Mouse (Mus musculus) spleen, postnatal 0 days (tissue): ENCODE data around the gene Olfr624. TPM values are rescaled to one million over a fixed set of nuclear protein-coding genes. Genes with fewer than 3 reads are reported as not detected.

ENCODE experiments used
- polyA plus RNA-seq: library from polyadenylated mRNA; unstranded; fragments of >200 nt; fragmentation: Nextera tagmentation; extraction: Ambion mirVana; gene quantifications from 2 replicates; pipeline ENCODE4 v1.2.1, GENCODE M21; 2015

The Olfr624 gene
- polyA plus RNA-seq, result 0.02 and 0.08 TPM in 2 replicates

GRCm38 (mm10) chr7:103671091-103671490 is at the start of gene Olfr624:
Olfr624 (minus strand) TSS chr7:103671191.

GRCm38 (mm10) chr7:103714371-103714770 is 43.4 kb upstream of the Olfr624 start, which contains the start of gene Olfr243:
Olfr243 (plus strand) TSS chr7:103714671.

GRCm38 (mm10) chr7:103682420-103682819 is 11.4 kb upstream of the Olfr624 start, which contains the start of gene Olfr625-ps1:
Olfr625-ps1 (plus strand) TSS chr7:103682720.

GRCm38 (mm10) chr7:103663598-103663997 is 7.4 kb downstream of the Olfr624 start, which contains the start of gene Olfr623:
Olfr623 (minus strand) TSS chr7:103663698.

GRCm38 (mm10) chr7:103642602-103643001 is 28.4 kb downstream of the Olfr624 start, which contains the start of gene Olfr622:
Olfr622 (minus strand) TSS chr7:103642702.

Other genes with a start within 250 kb of the Olfr624 start
- gene Olfr605, start 225.8 kb downstream of the Olfr624 start, polyA plus RNA-seq, result not detected in 2 replicates
- gene Olfr606, start 222.1 kb downstream of the Olfr624 start, polyA plus RNA-seq, result not detected in 2 replicates
- gene Olfr607, start 207.0 kb downstream of the Olfr624 start, polyA plus RNA-seq, result not detected in 2 replicates
- gene Olfr608, start 201.3 kb downstream of the Olfr624 start, polyA plus RNA-seq, result not detected in 2 replicates
- not detected in 2 replicates for gene Olfr609, start 173.1 kb downstream of the Olfr624 start, polyA plus RNA-seq
- gene Olfr610, start 159.1 kb downstream of the Olfr624 start, polyA plus RNA-seq, result not detected in 2 replicates
- not detected in 2 replicates for gene Olfr611, start 150.3 kb downstream of the Olfr624 start, polyA plus RNA-seq
- not detected in 2 replicates for gene Olfr612, start 128.5 kb downstream of the Olfr624 start, polyA plus RNA-seq
- not detected in 2 replicates for gene Olfr613, start 123.1 kb downstream of the Olfr624 start, polyA plus RNA-seq
- gene Olfr615, start 115.1 kb downstream of the Olfr624 start, polyA plus RNA-seq, result not detected in 2 replicates
- not detected in 2 replicates for gene Olfr616, start 102.0 kb downstream of the Olfr624 start, polyA plus RNA-seq
- gene Olfr617, start 98.1 kb downstream of the Olfr624 start, polyA plus RNA-seq, result not detected in 2 replicates
- gene Olfr618, start 81.1 kb downstream of the Olfr624 start, polyA plus RNA-seq, result not detected in 2 replicates
- not detected in 2 replicates for gene Olfr619, start 70.6 kb downstream of the Olfr624 start, polyA plus RNA-seq
- not detected in 2 replicates for gene Olfr620, start 58.7 kb downstream of the Olfr624 start, polyA plus RNA-seq
- gene Olfr622, start 28.5 kb downstream of the Olfr624 start, polyA plus RNA-seq, result not detected in 2 replicates
- gene Olfr623, start 7.5 kb downstream of the Olfr624 start, polyA plus RNA-seq, result not detected in 2 replicates
- not detected in 2 replicates for gene Olfr625-ps1, start 11.5 kb upstream of the Olfr624 start, polyA plus RNA-seq
- gene Olfr243, start 43.5 kb upstream of the Olfr624 start, polyA plus RNA-seq, result not detected in 2 replicates
- not detected in 2 replicates for gene Olfr628, start 59.2 kb upstream of the Olfr624 start, polyA plus RNA-seq
- 0.14 and 0.19 TPM in 2 replicates for gene Olfr629, start 73.8 kb upstream of the Olfr624 start, polyA plus RNA-seq
- gene Olfr630, start 86.1 kb upstream of the Olfr624 start, polyA plus RNA-seq, result not detected in 2 replicates
- 0.05 TPM in 1 of 2 replicates, not detected in the other for gene Olfr69, start 100.4 kb upstream of the Olfr624 start, polyA plus RNA-seq
- 0.02 TPM in 1 of 2 replicates, not detected in the other for gene Olfr68, start 108.5 kb upstream of the Olfr624 start, polyA plus RNA-seq
- gene Olfr67, start 120.6 kb upstream of the Olfr624 start, polyA plus RNA-seq, result not detected in 2 replicates
- 27,857 and 31,285 TPM in 2 replicates for gene Hbb-bt, start 142.8 kb upstream of the Olfr624 start, polyA plus RNA-seq
- gene Hbb-bs, start 156.9 kb upstream of the Olfr624 start, polyA plus RNA-seq, result 96,477 and 101,005 TPM in 2 replicates
- gene Hbb-bh2, start 169.3 kb upstream of the Olfr624 start, polyA plus RNA-seq, result not detected in 2 replicates
- 1.3 and 1.9 TPM in 2 replicates for gene Hbb-bh1, start 172.0 kb upstream of the Olfr624 start, polyA plus RNA-seq
- 2.9 and 3.0 TPM in 2 replicates for gene Hbb-y, start 182.0 kb upstream of the Olfr624 start, polyA plus RNA-seq
- gene Olfr66, start 215.1 kb upstream of the Olfr624 start, polyA plus RNA-seq, result not detected in 2 replicates
- gene Olfr64, start 223.3 kb upstream of the Olfr624 start, polyA plus RNA-seq, result 0.02 TPM in 1 of 2 replicates, not detected in the other
- not detected in 2 replicates for gene Olfr65, start 232.3 kb upstream of the Olfr624 start, polyA plus RNA-seq